Mouse (Mus musculus): ENCODE results near the gene D630003M21Rik. TPM values are rescaled to one million over a fixed set of nuclear protein-coding genes. Genes with fewer than 3 reads are reported as not detected.

D630003M21Rik gene
- polyA plus RNA-seq, 1 experiment = 0.34 TPM

DNA sequence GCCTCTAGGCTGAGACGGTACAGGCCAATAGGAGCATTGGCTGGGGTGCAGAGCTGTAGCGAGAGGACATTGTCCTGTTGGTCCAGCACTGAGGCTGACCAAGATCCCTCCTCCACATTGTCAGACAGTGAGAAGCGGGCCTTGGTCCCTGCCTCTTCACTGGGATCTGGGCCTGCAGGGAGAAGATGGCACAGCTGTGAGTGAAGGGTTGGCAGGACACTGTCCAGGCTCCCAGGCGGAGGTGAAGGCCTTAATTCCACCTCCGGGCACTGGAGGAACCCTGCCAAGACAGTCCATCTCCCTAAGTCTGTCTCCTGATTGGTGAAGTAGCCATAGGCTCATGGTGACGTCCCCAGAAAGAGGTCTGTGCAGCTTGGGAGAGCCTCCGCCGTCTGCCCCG, 90.2 kb downstream of the D630003M21Rik start:
- Histone ChIP-seq H3K27ac (ENCODE audit: insufficient read depth, low read length) (no peak overlapping the region), H3K9ac (ENCODE audit: low read depth, poor library complexity, severe bottlenecking) (no peak overlapping the region), H3K4me3 (ENCODE audit: low read depth, low read length) (no peak overlapping the region), H3K9me3 (replicated peaks; ENCODE audit: control insufficient read depth, insufficient read depth, low read length, poor library complexity, severe bottlenecking) (no peaks in the 10 kb centered on the region), H3K4me1 (ENCODE audit: control insufficient read depth, insufficient read depth, low read length) (no peaks in the 10 kb centered on the region), H3K36me3 (ENCODE audit: control insufficient read depth, insufficient read depth, low read length, poor library complexity, severe bottlenecking) (no peaks in the 10 kb centered on the region), H3K27me3 (ENCODE audit: control insufficient read depth, insufficient read depth, low read length, poor library complexity, severe bottlenecking) (no peaks in the 10 kb centered on the region)
- TF ChIP-seq POLR2A (IDR thresholded peaks at IDR 0.05; ENCODE audit: insufficient read depth, low read length) (no peak), EP300 (IDR thresholded peaks at IDR 0.05; ENCODE audit: insufficient read depth, low read depth, low read length) (no peak), CTCF (IDR thresholded peaks at IDR 0.05; ENCODE audit: low read depth, low read length) (no peak)

DNA sequence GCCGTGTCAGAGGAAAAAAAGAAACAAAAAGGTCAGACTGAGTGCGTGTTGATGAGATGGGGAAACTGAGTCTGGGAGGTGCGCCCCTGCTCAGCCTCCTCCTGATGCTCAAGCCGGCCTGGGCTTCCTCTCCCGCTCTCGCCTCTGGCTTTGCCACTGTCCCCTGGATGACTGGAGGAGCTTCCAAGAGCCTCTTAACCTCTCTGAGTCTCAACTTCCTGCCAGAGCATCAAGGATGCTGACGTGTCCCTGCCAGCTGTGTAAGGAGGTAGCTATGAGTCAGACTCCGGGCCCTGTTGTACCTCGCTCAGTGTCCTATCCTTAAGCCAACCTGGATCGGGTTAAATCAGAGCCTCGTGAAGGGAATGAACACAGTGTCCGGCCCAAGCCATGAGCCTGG, 91.3 kb downstream of the D630003M21Rik start:
- Histone ChIP-seq H3K4me1 (ENCODE audit: control insufficient read depth, insufficient read depth, low read length) (no peaks in the 10 kb centered on the region), H3K4me3 (ENCODE audit: low read depth, low read length) (no peak overlapping the region), H3K27ac (ENCODE audit: insufficient read depth, low read length) (no peak overlapping the region), H3K36me3 (ENCODE audit: control insufficient read depth, insufficient read depth, low read length, poor library complexity, severe bottlenecking) (no peaks in the 10 kb centered on the region), H3K9me3 (replicated peaks; ENCODE audit: control insufficient read depth, insufficient read depth, low read length, poor library complexity, severe bottlenecking) (no peaks in the 10 kb centered on the region), H3K27me3 (ENCODE audit: control insufficient read depth, insufficient read depth, low read length, poor library complexity, severe bottlenecking) (no peaks in the 10 kb centered on the region), H3K9ac (ENCODE audit: low read depth, poor library complexity, severe bottlenecking) (no peak overlapping the region)
- no peak for TF ChIP-seq EP300 (IDR thresholded peaks at IDR 0.05; ENCODE audit: insufficient read depth, low read depth, low read length)
- no peak for TF ChIP-seq CTCF (IDR thresholded peaks at IDR 0.05; ENCODE audit: low read depth, low read length)
- TF ChIP-seq POLR2A (IDR thresholded peaks at IDR 0.05; ENCODE audit: insufficient read depth, low read length) = no peak

DNA sequence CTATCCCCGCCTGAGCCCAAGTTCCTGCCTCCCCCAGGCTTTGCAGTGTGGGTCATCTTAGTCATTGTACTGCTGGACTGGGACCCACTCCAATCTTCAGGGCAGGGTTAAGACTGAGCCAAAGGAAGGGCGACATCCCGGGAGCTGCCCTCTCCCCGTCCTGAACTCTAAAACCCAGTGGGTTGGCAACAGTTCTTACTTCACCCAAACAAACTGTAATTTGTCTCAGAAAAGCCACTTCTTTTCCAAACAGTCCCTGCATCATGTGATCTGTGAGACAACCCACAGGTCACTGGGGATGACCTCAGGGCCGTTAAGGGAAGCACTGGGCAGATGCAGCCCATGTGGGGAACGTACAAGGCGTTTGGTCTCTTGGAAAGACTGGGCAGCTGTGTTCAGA, 92.8 kb downstream of the D630003M21Rik start:
- Histone ChIP-seq H3K9me3 (replicated peaks; ENCODE audit: control insufficient read depth, insufficient read depth, low read length, poor library complexity, severe bottlenecking) (no peaks in the 10 kb centered on the region), H3K9ac (ENCODE audit: low read depth, poor library complexity, severe bottlenecking) (no peak overlapping the region), H3K27ac (ENCODE audit: insufficient read depth, low read length) (no peak overlapping the region), H3K27me3 (ENCODE audit: control insufficient read depth, insufficient read depth, low read length, poor library complexity, severe bottlenecking) (no peaks in the 10 kb centered on the region), H3K4me3 (ENCODE audit: low read depth, low read length) (no peak overlapping the region), H3K4me1 (ENCODE audit: control insufficient read depth, insufficient read depth, low read length) (no peaks in the 10 kb centered on the region), H3K36me3 (ENCODE audit: control insufficient read depth, insufficient read depth, low read length, poor library complexity, severe bottlenecking) (no peaks in the 10 kb centered on the region)
- no peak for TF ChIP-seq CTCF (IDR thresholded peaks at IDR 0.05; ENCODE audit: low read depth, low read length)
- TF ChIP-seq EP300 (IDR thresholded peaks at IDR 0.05; ENCODE audit: insufficient read depth, low read depth, low read length) = no peak
- no peak for TF ChIP-seq POLR2A (IDR thresholded peaks at IDR 0.05; ENCODE audit: insufficient read depth, low read length)

DNA sequence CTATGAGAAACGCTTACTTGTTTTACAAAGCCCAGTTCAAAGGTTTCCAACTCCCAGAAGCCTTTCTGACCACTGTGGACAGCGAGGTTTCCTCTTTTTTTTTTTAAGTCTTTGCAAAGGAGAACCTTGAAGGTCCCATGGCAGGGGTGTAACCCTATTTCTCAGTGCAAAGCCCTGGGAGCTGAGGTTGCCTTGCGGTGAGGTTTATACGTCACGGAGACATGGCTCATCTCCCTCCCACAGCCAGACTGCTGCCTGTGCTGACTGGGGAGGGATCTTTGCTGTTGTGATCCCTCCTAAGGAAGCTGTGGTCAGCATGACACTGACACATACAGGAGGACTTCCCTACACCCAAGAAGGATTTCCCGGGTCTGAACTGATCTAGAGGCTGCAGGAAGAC, 96.0 kb downstream of the D630003M21Rik start:
- Histone ChIP-seq H3K27ac (ENCODE audit: insufficient read depth, low read length) (no peak overlapping the region), H3K4me1 (ENCODE audit: control insufficient read depth, insufficient read depth, low read length) (no peaks in the 10 kb centered on the region), H3K36me3 (ENCODE audit: control insufficient read depth, insufficient read depth, low read length, poor library complexity, severe bottlenecking) (no peaks in the 10 kb centered on the region)

More for the DNA sequence above, 96.0 kb downstream of the D630003M21Rik start:
- Histone ChIP-seq H3K9ac (ENCODE audit: low read depth, poor library complexity, severe bottlenecking) (no peak overlapping the region), H3K9me3 (replicated peaks; ENCODE audit: control insufficient read depth, insufficient read depth, low read length, poor library complexity, severe bottlenecking) (no peaks in the 10 kb centered on the region), H3K4me3 (ENCODE audit: low read depth, low read length) (no peak overlapping the region), H3K27me3 (ENCODE audit: control insufficient read depth, insufficient read depth, low read length, poor library complexity, severe bottlenecking) (no peaks in the 10 kb centered on the region)
- TF ChIP-seq CTCF (IDR thresholded peaks at IDR 0.05; ENCODE audit: low read depth, low read length) (no peak), EP300 (IDR thresholded peaks at IDR 0.05; ENCODE audit: insufficient read depth, low read depth, low read length) (no peak), POLR2A (IDR thresholded peaks at IDR 0.05; ENCODE audit: insufficient read depth, low read length) (no peak)

Other genes with a start within 250 kb of the D630003M21Rik start
- 44.6 and 48.5 TPM in 2 replicates for gene Tti1, start 200.8 kb downstream of the D630003M21Rik start, polyA plus RNA-seq (2011; ENCODE audit: insufficient read depth, insufficient read length, low read depth, missing spikeins)
- gene Rprd1b, start 200.7 kb downstream of the D630003M21Rik start, polyA plus RNA-seq (2011; ENCODE audit: insufficient read depth, insufficient read length, low read depth, missing spikeins) = 17.4 and 18.6 TPM in 2 replicates
- gene Tgm2, start 82.8 kb downstream of the D630003M21Rik start, polyA plus RNA-seq (2011; ENCODE audit: insufficient read depth, insufficient read length, low read depth, missing spikeins) = 18.4 and 23.2 TPM in 2 replicates
- not detected in 2 replicates for gene Bpi, start 28.9 kb upstream of the D630003M21Rik start, polyA plus RNA-seq (2011; ENCODE audit: insufficient read depth, insufficient read length, low read depth, missing spikeins)
- gene Lbp, start 77.3 kb upstream of the D630003M21Rik start, polyA plus RNA-seq (2011; ENCODE audit: insufficient read depth, insufficient read length, low read depth, missing spikeins) = 0.43 and 0.46 TPM in 2 replicates
- gene Snhg11, start 146.4 kb upstream of the D630003M21Rik start, polyA plus RNA-seq (2011; ENCODE audit: insufficient read depth, insufficient read length, low read depth, missing spikeins) = 39.8 and 41.0 TPM in 2 replicates
- 54.6 and 57.7 TPM in 2 replicates for gene Ralgapb, start 180.6 kb upstream of the D630003M21Rik start, polyA plus RNA-seq (2011; ENCODE audit: insufficient read depth, insufficient read length, low read depth, missing spikeins)

Data from ES-Bruce4 (cell line).